Mouse (Mus musculus) Patski (cell line): ENCODE results near the gene Mamdc2. TPM values are rescaled to one million over a fixed set of nuclear protein-coding genes. Genes with fewer than 3 reads are reported as not detected.
A peak's percentile ranks its signal among the peaks of the same experiment; 100 is the strongest.

Source experiments
- ATAC-seq: fragments of 100-300 bp; one replicate; pipeline ENCODE4 v1.8.0; 2021
- CTCF ChIA-PET: fragments of 350-600 bp; sonication (Branson Sonifier 250); formaldehyde crosslinking; loops from one replicate; lab custom pipeline; 2022; ENCODE audit warnings: inconsistent platforms; lab: Charles Lee
- POLR2A ChIA-PET: fragments of 350-600 bp; sonication (Branson Sonifier 250); formaldehyde crosslinking; loops from one replicate; lab custom pipeline; 2022; ENCODE audit warnings: antibody characterized with exemption, inconsistent platforms; lab: Charles Lee
- DNase-seq: peaks from one replicate; pipeline ENCODE4 v3.0.0-alpha.2; 2011; ENCODE audit warnings: low read depth, low spot score
- H3K27me3 ChIP-seq: fragments of 371-371 bp; one replicate; pipeline ENCODE4 v1.5.1; 2021
- CTCF ChIP-seq: fragments of 100-300 bp; IDR thresholded peaks from one replicate; pipeline ENCODE4 v1.5.1; 2021
- in situ Hi-C: fragments of 300-500 bp; cut with MboI; formaldehyde crosslinking; loops from 3 replicates; pipeline ENCODE4 v1.11.1; 2018; ENCODE audit warnings: low pct_unique_long_range_greater_than_20kb, mixed read lengths
- polyA plus RNA-seq: library from polyadenylated mRNA; unstranded; gene quantifications from one replicate; pipeline ENCODE4 v1.2.3, GENCODE M21; 2021

The Mamdc2 gene
- polyA plus RNA-seq, 1 experiment from 2014 or later = not detected

- CTCF ChIA-PET = interaction anchor here (1.2 to 1.6 kb wide), 2 partner anchors 32 to 44 kb away, joined by 4 to 5 read pairs; no protein-coding TSS in a partner anchor
- no peak for TF ChIP-seq CTCF
- in situ Hi-C loops = no loop called here
These were observed 31.3 kb upstream of the Mamdc2 start for GRCm38 (mm10) chr19:23479597-23479967.

GRCm38 (mm10) chr19:23478895-23479596, 30.8 kb upstream of the Mamdc2 start:
- in situ Hi-C loops = no loop called here
- H3K27me3 ChIP-seq = peaks cover 41% of the 10 kb centered on the region
- ChIA-PET CTCF (interaction anchor here (1.2 to 1.6 kb wide), 2 partner anchors 32 to 45 kb away, joined by 4 to 5 read pairs; no protein-coding TSS in a partner anchor), POLR2A (interaction anchor here (0.7 kb wide), 1 partner anchor 112 kb away, joined by 3 read pairs; no protein-coding TSS in a partner anchor)
- TF ChIP-seq CTCF = peak; percentile 57
- ATAC-seq = no peak
- DNase-seq = no peak

More at GRCm38 (mm10) chr19:23479597-23479967, 31.3 kb upstream of the Mamdc2 start:
- H3K27me3 ChIP-seq = peaks cover 37% of the 10 kb centered on the region
- no peak for ATAC-seq
- POLR2A ChIA-PET = no interaction called here
- DNase-seq = no peak

- peaks cover 35% of the 10 kb centered on the region for H3K27me3 ChIP-seq
- ChIA-PET POLR2A (interaction anchor here (0.6 kb wide), 1 partner anchor 14 kb away, joined by 3 read pairs; no protein-coding TSS in a partner anchor), CTCF (no interaction called here)
- TF ChIP-seq CTCF = no peak
- ATAC-seq (no peak), DNase-seq (no peak)
- in situ Hi-C loops = no loop called here
These were observed 29.6 kb upstream of the Mamdc2 start for GRCm38 (mm10) chr19:23477826-23478225.

- in situ Hi-C loops = no loop called here
- ATAC-seq (no peak), DNase-seq (no peak)
- peaks cover 48% of the 10 kb centered on the region for H3K27me3 ChIP-seq
- no peak for TF ChIP-seq CTCF
- ChIA-PET CTCF (interaction anchor here (0.9 kb wide), 1 partner anchor 33 kb away, joined by 5 read pairs; no protein-coding TSS in a partner anchor), POLR2A (no interaction called here)
These were observed 19.6 kb upstream of the Mamdc2 start for GRCm38 (mm10) chr19:23467866-23468265.

GRCm38 (mm10) chr19:23467011-23467410, 18.8 kb upstream of the Mamdc2 start:
- CTCF ChIA-PET = no interaction called here
- ATAC-seq = no peak
- in situ Hi-C loops = no loop called here
- peaks cover 48% of the 10 kb centered on the region for H3K27me3 ChIP-seq
- TF ChIP-seq CTCF = no peak
- POLR2A ChIA-PET = no interaction called here
- no peak for DNase-seq

- in situ Hi-C loops = no loop called here
- peaks cover 23% of the 10 kb centered on the region for H3K27me3 ChIP-seq
- DNase-seq = peak; percentile 3
- ChIA-PET CTCF (interaction anchor here (0.9 kb wide), 1 partner anchor 29 kb away, joined by 3 read pairs; no protein-coding TSS in a partner anchor), POLR2A (no interaction called here)
- peak; percentile 51 for ATAC-seq
- no peak for TF ChIP-seq CTCF
These were observed 9.2 kb upstream of the Mamdc2 start for GRCm38 (mm10) chr19:23457492-23457891.

- no peak for TF ChIP-seq CTCF
- in situ Hi-C loops = no loop called here
- ATAC-seq (no peak), DNase-seq (no peak)
- H3K27me3 ChIP-seq = peaks cover 50% of the 10 kb centered on the region
- ChIA-PET POLR2A (no interaction called here), CTCF (interaction anchor here (1.5 kb wide), 1 partner anchor 9 kb away, joined by 3 read pairs; no protein-coding TSS in a partner anchor)
These were observed 3.1 kb upstream of the Mamdc2 start for GRCm38 (mm10) chr19:23451361-23451760.

GRCm38 (mm10) chr19:23447221-23447987, 838 bp downstream of the Mamdc2 start:
- in situ Hi-C loops = no loop called here
- CTCF ChIA-PET = no interaction called here
- POLR2A ChIA-PET = no interaction called here
- peaks cover 27% of the 10 kb centered on the region for H3K27me3 ChIP-seq
- ATAC-seq = peak; percentile 59
- DNase-seq = no peak
- no peak for TF ChIP-seq CTCF

GRCm38 (mm10) chr19:23444910-23445845, 3.1 kb downstream of the Mamdc2 start:
- TF ChIP-seq CTCF = no peak
- in situ Hi-C loops = no loop called here
- ChIA-PET POLR2A (no interaction called here), CTCF (no interaction called here)
- DNase-seq = no peak
- no peak for ATAC-seq
- peaks cover 18% of the 10 kb centered on the region for H3K27me3 ChIP-seq

GRCm38 (mm10) chr19:23435731-23436130, 12.5 kb downstream of the Mamdc2 start:
- CTCF ChIA-PET = interaction anchor here (0.6 to 1.0 kb wide), 2 partner anchors 203 to 902 kb away, joined by 3 read pairs; no protein-coding TSS in a partner anchor
- ATAC-seq = no peak
- no peak for TF ChIP-seq CTCF

More at GRCm38 (mm10) chr19:23435731-23436130, 12.5 kb downstream of the Mamdc2 start:
- peaks cover 59% of the 10 kb centered on the region for H3K27me3 ChIP-seq
- POLR2A ChIA-PET = no interaction called here
- DNase-seq = no peak
- in situ Hi-C loops = no loop called here
